Mouse (Mus musculus) colon, adult 2 months (tissue): ENCODE data around the gene Hdac10. TPM values are rescaled to one million over a fixed set of nuclear protein-coding genes. Genes with fewer than 3 reads are reported as not detected.

Experiments used
- polyA plus RNA-seq: library from polyadenylated mRNA; depleted of rRNA; stranded (reverse); fragments of >200 nt; gene quantifications from 2 replicates; pipeline ENCODE4 v1.2.3, GENCODE M21; 2012; rRNA removed

Hdac10 gene
- 34.5 and 42.0 TPM in 2 replicates for polyA plus RNA-seq

DNA sequence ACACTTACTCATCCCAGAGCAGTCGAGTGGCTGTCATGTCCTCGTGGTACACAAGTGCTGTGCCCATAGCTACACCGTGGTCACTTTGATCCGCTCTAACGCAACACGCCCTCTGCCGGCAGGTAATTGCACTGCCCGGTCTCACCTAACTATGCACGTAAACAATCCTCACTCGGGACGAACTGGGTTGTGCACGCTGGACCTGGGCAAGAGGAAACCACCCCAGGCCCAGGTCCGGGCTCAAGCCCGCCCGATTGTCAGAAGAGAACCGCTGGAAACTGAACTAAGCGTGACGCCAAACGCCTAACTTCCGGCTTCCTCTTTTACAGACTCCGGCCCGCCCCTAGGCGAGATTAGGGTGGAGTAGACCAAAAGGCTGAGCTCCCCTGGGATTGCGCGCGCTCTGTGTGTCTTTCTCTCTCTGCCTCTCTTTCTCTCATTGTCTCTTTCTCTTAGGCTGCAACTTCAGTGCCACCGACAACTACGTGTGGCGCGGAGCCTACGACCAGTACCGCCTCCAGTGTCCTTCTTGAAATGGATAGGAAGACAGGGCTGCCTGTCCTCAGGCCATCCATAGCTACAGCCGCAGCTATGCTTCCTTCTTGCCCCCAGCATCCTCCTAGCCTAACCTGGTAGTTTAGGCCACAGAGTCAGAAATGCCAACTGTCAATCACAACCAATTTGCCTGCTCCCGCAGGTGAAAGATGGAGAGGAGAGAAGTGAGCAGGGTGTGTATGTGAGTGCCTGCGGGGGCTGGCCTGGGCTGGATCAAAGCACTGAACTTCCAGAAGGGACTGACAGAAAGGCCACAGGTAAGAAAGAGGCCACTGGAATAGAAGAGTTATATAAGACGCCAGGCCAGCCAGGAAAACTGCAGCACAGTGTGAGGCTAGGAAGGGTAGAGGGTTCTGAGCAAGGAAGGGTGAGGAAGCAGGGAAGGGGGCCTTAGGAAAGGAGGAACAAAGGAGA lies at the start of gene Hdac10:
TSS of gene Hdac10 (minus strand) at position 319 of the 969 bp plus-strand sequence.

DNA sequence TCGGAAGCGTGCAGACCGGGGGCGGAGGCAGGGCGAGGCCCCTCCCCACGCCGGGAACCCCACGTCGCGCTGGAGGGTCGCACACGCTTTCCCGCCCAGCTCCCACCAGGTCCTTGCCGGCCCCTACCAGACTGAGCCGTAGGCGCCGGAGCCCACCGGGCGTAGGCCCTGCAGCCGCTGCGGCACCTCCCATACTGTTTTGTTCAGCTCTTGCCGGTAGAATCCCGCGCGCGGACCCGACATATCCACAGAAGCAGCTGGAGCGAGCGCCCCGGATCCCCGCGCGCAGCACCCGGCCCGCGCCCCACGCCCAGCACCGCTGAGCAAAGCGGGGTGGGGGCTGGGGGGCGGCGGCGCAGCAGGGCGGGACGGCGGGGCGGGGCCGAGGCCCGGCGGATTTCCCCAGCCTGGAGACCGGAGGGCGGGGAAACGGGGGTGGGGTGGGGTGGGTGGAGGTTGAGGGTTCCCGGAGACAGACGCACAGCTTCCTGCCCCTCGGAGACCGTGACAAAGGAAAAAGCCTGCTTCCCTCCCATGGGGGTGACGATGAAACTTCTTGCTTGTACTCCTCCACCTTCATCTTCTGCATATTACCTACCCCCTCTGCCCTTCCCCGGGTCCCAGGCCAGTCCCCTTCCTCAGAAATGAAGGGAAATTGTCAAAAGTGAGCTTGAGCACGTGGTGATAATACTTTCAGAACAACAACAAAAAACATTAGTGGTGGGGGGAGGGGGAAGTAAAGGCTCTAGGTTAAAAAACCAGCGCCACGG lies 21.0 kb upstream of the Hdac10 start, which contains the start of gene Mapk11:
TSS of gene Mapk11 (minus strand) at position 358 of the 770 bp plus-strand sequence.

DNA sequence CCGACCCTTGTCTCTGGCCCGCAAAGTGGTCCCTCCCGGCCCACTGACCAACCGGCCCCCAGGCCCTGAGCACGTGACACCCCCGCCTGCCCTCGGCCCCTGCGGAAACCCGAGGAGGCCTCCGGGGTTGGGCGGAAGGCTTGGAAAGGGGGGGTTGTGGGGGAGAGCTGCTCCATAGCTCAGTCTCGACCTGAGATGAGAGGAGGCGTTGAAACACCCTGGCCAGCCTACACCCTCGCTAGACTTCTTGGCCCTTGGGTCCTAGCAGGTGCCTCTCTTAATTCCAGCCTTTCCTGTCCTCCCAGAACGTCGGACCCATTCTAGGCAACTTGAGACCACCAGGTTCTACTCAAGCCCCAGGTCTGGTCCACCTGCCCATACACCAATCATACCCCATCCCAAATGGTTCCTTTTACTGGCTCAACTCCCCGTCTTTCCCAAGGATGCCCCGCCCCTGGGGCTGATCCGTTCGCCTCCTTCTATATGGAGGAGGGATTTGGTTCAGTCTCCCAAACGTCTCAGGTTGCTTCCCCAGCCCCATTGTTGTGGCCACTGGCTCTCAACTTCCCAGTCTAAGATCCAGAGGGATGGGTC lies 12.3 kb upstream of the Hdac10 start, which contains the start of gene Mapk12:
TSS of gene Mapk12 (minus strand) at position 45 of the 594 bp plus-strand sequence.

DNA sequence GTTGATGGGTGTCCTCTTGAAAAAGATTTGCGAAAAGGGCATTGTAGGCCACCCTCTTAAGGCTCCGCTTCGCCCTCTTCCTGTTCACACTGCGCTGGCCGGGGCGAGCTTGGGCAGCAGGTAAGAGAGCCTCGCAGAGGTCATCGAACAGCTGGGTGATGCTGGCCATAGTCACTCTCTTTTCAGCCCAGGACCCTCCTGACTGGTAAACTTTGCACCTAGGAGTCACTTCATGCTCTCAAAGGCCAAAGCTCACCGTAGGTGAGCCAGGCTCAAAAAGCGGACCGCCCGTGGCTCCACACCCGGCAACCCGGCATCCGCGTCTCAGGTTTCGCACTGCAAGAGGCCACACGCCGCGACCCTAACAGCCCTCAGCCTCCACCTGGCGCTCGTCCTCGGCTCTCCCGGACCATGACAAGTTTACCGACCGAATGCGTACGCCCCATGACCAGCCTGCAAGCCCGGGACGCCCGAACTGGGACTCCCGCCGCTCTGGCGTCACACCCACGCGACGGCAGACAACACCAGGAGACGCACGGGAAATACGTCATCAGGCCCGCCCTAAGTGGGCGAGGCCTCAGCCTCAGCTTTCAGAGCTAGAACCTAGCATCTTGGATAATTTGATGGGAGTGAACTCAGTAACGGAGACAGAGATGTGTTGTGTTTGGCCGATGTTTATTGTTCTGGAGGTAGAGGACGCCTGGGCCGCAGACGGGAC lies 5.7 kb downstream of the Hdac10 start, which contains the start of gene Tubgcp6:
TSS of gene Tubgcp6 (minus strand) at position 464 of the 718 bp plus-strand sequence.

DNA sequence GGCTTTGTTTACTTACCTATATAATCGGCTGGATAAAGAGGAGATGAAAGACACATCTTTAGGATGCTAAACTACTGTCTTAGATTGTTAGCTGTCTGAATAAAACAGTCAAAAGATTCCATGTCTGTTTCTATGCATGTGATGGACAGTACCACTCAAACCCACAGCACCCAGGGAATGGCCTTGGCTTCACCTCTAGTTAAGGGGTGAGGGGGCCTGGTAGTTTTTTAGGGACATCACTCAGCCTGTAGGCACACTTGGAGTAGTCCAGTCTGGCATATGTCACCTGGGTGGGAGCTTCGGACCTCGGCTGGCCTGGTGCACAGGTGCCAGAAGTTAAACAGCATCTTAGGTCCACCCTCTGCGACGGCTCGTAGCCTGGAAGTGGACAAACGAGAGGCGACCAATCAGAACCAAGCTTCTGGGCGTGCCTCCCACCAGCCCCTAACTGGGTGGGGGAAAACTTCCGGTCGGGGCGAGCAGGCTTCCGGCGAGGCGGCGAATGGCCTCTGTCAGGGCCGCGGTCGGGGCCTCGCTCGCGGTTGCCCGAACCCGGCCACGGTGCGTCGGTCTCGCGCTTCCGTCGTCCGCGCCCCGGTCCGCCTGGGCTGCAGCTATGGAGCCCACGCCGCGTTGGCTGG lies 39.8 kb downstream of the Hdac10 start, which contains the start of gene Selenoo:
TSS of gene Selenoo (plus strand) at position 478 of the 641 bp plus-strand sequence.

DNA sequence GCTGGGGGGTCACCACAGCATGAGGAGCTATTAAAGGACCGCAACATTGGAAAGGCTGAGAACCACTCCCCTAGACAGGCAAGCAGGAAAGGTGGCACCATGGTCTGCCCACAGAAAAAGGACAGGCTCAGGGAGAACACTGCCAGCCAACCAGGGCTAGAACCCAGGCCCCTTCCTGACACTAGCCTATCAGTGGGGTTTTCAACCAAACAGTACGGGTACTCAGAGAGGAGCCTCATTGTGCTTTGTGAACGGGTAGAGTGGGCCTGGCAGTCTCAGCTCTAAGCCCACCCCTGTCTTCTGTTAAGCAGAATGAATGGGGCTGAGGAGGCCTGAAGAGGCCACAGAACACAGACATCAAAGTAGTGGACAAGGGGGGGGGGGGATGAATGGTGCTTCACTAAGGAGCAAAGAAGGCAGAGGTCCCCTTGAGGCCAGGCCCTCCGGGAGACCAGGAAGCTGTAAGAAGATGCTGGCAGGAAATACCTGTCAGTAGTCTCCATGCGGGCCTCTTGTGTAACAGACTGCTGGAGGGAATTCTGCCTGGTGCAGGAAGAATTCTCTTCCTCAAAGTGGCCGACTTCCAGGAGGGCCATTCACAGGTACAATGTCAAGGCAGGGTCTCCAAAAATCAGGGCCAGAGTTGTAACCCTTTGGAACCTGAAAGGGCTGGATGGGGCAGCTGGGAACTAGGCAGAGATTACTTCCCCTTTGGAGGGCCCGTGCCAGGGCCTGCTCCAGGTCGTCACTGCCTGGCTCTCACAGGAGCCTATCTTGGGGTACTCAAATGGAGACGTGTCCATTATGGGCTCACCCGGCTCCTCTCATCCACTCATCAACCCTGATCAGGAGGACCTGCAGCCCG lies 53.7 kb downstream of the Hdac10 start, which contains the start of gene Trabd:
TSS of gene Trabd (plus strand) at position 512 of the 865 bp plus-strand sequence.

Other genes with a start within 250 kb of the Hdac10 start
- gene Ttll8, start 174.3 kb downstream of the Hdac10 start, polyA plus RNA-seq = not detected in 2 replicates
- gene Mlc1, start 149.7 kb downstream of the Hdac10 start, polyA plus RNA-seq = not detected in 2 replicates
- not detected in 2 replicates for gene Mov10l1, start 145.8 kb downstream of the Hdac10 start, polyA plus RNA-seq
- gene Panx2, start 69.0 kb downstream of the Hdac10 start, polyA plus RNA-seq = 0.36 and 0.52 TPM in 2 replicates
- 79.8 and 87.2 TPM in 2 replicates for gene Trabd, start 53.6 kb downstream of the Hdac10 start, polyA plus RNA-seq
- gene Selenoo, start 39.6 kb downstream of the Hdac10 start, polyA plus RNA-seq = 66.7 and 76.7 TPM in 2 replicates
- 27.6 and 29.1 TPM in 2 replicates for gene Tubgcp6, start 5.6 kb downstream of the Hdac10 start, polyA plus RNA-seq
- 4.7 and 4.8 TPM in 2 replicates for gene Mapk12, start 12.0 kb upstream of the Hdac10 start, polyA plus RNA-seq
- 3.1 and 3.6 TPM in 2 replicates for gene Mapk11, start 20.9 kb upstream of the Hdac10 start, polyA plus RNA-seq
- gene Plxnb2, start 52.1 kb upstream of the Hdac10 start, polyA plus RNA-seq = 407 and 411 TPM in 2 replicates
- gene Dennd6b, start 67.8 kb upstream of the Hdac10 start, polyA plus RNA-seq = 13.8 and 18.4 TPM in 2 replicates
- gene Ppp6r2, start 82.9 kb upstream of the Hdac10 start, polyA plus RNA-seq = 241 and 282 TPM in 2 replicates
- gene Sbf1, start 186.6 kb upstream of the Hdac10 start, polyA plus RNA-seq = 227 and 272 TPM in 2 replicates
- 0.30 and 1.4 TPM in 2 replicates for gene Adm2, start 194.0 kb upstream of the Hdac10 start, polyA plus RNA-seq
- gene Miox, start 205.7 kb upstream of the Hdac10 start, polyA plus RNA-seq = 0.20 TPM in 1 of 2 replicates, not detected in the other
- gene Lmf2, start 227.0 kb upstream of the Hdac10 start, polyA plus RNA-seq = 43.5 and 43.9 TPM in 2 replicates
- gene Ncaph2, start 227.0 kb upstream of the Hdac10 start, polyA plus RNA-seq = 122 and 131 TPM in 2 replicates
- 52.1 and 55.9 TPM in 2 replicates for gene Sco2, start 245.1 kb upstream of the Hdac10 start, polyA plus RNA-seq
- gene Tymp, start 248.3 kb upstream of the Hdac10 start, polyA plus RNA-seq = 8.3 and 8.6 TPM in 2 replicates